Comparison of ENCODE assay signal across 7 mouse cellular contexts in genomic region chr7:67644833-67645680, GRCm38 (mm10). TPM values are rescaled to one million over a fixed set of nuclear protein-coding genes. Genes with fewer than 3 reads are reported as not detected.
DNase-seq lines count a peak whose midpoint lies in the region; ATAC-seq lines count a peak whose summit lies in the region.

TSS of gene Lrrc28 (minus strand) at chr7:67645268.

- intact Hi-C loops in left cerebral cortex, postnatal 36 days (cut with DNase I), result no loop called here

- DNase-seq in adrenal gland, adult 8-10 months, result peak; percentile 99
- peak; percentile 100 for DNase-seq in embryo, embryonic 9.5 days (ENCODE audit: extremely low spot score)
- DNase-seq in gastrocnemius, postnatal 4 days (ENCODE audit: low spot score in 2 of 2), result peak; percentile 98 to 99
- DNase-seq in left cerebral cortex, postnatal 36 days (ENCODE audit: low spot score in 2 of 2), result peak; percentile 97 to 98
- DNase-seq in midbrain, embryonic 11.5 days (ENCODE audit: low spot score, missing footprints), result peak; percentile 100
- DNase-seq in skeletal muscle tissue, adult 2 months (ENCODE audit: low read depth, low spot score), result peak; percentile 100

- peak within 1 kb of the TSS; percentile 88 for H3K27ac ChIP-seq in intestine, embryonic 16.5 days (ENCODE audit: low read length)
- peak within 1 kb of the TSS; percentile 71 for H3K27ac ChIP-seq in midbrain, embryonic 11.5 days (ENCODE audit: low read depth, low read length)

- H3K9me3 ChIP-seq in intestine, embryonic 16.5 days (ENCODE audit: control insufficient read depth, low read length), result no peaks in the 10 kb centered on the region
- no peaks in the 10 kb centered on the region for H3K9me3 ChIP-seq in midbrain, embryonic 11.5 days (ENCODE audit: control insufficient read depth, low read length)

- H3K36me3 ChIP-seq in intestine, embryonic 16.5 days (ENCODE audit: control insufficient read depth, insufficient read depth, low read length), result no peaks in the 10 kb centered on the region
- no peaks in the 10 kb centered on the region; the same call in 1 of the 2 replicates for H3K36me3 ChIP-seq in midbrain, embryonic 11.5 days (ENCODE audit: control insufficient read depth, insufficient read depth, low read length)

- peak within 1 kb of the TSS; percentile 81 for H3K4me2 ChIP-seq in intestine, embryonic 16.5 days (ENCODE audit: low read depth, low read length)
- H3K4me2 ChIP-seq in midbrain, embryonic 11.5 days, result peak within 1 kb of the TSS; percentile 83

- peak within 1 kb of the TSS; percentile 88 for H3K9ac ChIP-seq in intestine, embryonic 16.5 days (ENCODE audit: low read depth, low read length)
- peak within 1 kb of the TSS; percentile 86 for H3K9ac ChIP-seq in midbrain, embryonic 11.5 days (ENCODE audit: low read length)

- ATAC-seq in intestine, embryonic 16.5 days, result peak; percentile 100
- ATAC-seq in midbrain, embryonic 11.5 days (ENCODE audit: low FRiP score), result peak; percentile 98

- H3K4me1 ChIP-seq in intestine, embryonic 16.5 days (ENCODE audit: control insufficient read depth, insufficient read depth, low read length), result peaks cover 12% of the 10 kb centered on the region
- peaks cover 13% of the 10 kb centered on the region for H3K4me1 ChIP-seq in midbrain, embryonic 11.5 days (ENCODE audit: control insufficient read depth, insufficient read depth, low read length)

- peak within 1 kb of the TSS; percentile 79 for H3K4me3 ChIP-seq in intestine, embryonic 16.5 days (ENCODE audit: low read length)
- H3K4me3 ChIP-seq in midbrain, embryonic 11.5 days (ENCODE audit: low read depth, low read length), result peak within 1 kb of the TSS; percentile 76

- no peaks in the 10 kb centered on the region for H3K27me3 ChIP-seq in intestine, embryonic 16.5 days (replicated peaks; ENCODE audit: control insufficient read depth, insufficient read depth, low read length)
- H3K27me3 ChIP-seq in midbrain, embryonic 11.5 days (ENCODE audit: control insufficient read depth, insufficient read depth, low read length), result no peaks in the 10 kb centered on the region

- under 1% methylated on average over 55 of the region's 55 CpGs for WGBS in intestine, embryonic 16.5 days
- WGBS in midbrain, embryonic 11.5 days, result under 1% methylated on average over 55 of the region's 55 CpGs

RNA-seq across cellular contexts. Expression of gene Lrrc28, which starts in this region (rescaled TPM):
- total RNA-seq in adrenal gland, adult 8-10 months (2022), result 10 to 100 TPM; 24.7 to 32.5 (median 27.5) TPM
- 10 to 100 TPM; 17.3 to 19.1 TPM for total RNA-seq in gastrocnemius, postnatal 4 days (2021)
- 10.7 and 11.4 TPM in 2 replicates for polyA plus RNA-seq in intestine, embryonic 16.5 days (2015; fragmentation: Nextera tagmentation; extraction: Ambion mirVana)
- 10 to 100 TPM; 30.5 to 36.8 TPM for total RNA-seq in left cerebral cortex, postnatal 36 days (2021)
- 22.1 and 23.6 TPM in 2 replicates for polyA plus RNA-seq in midbrain, embryonic 11.5 days (2014; fragmentation: Nextera tagmentation; extraction: Ambion mirVana)

Comparison
In these comparisons a context has a peak if more than half of its experiments do, and no peak if none do; other contexts are left out.
1. Peak in every context shown above with its lines: DNase-seq, ATAC-seq, H3K4me3 ChIP-seq and H3K27ac ChIP-seq.